Mouse (Mus musculus) heart, adult 2 months (tissue): ENCODE data around the gene Rbpj. TPM values are rescaled to one million over a fixed set of nuclear protein-coding genes. Genes with fewer than 3 reads are reported as not detected.

Source experiments
- DNase-seq, 2 experiments: peaks; one replicate each; pipeline ENCODE4 v3.0.0; 2021
- H3K27ac ChIP-seq: fragments of 200-600 bp; 2 replicates; pipeline ENCODE4 v1.8.1; 2022
- H3K27me3 ChIP-seq: fragments of 200-500 bp; 2 replicates; pipeline ENCODE4 v1.6.1; 2012; ENCODE audit warnings: mild to moderate bottlenecking, low read length, inconsistent platforms, mixed read lengths; ENCODE audit not compliant: control insufficient read depth, insufficient read depth
- H3K36me3 ChIP-seq: fragments of 200-500 bp; 2 replicates; pipeline ENCODE4 v1.6.1; 2012; ENCODE audit warnings: low read length, inconsistent platforms; ENCODE audit not compliant: control insufficient read depth, insufficient read depth
- H3K4me1 ChIP-seq: fragments of 200-500 bp; 2 replicates; pipeline ENCODE4 v1.6.1; 2011; ENCODE audit warnings: low read length; ENCODE audit not compliant: control insufficient read depth, insufficient read depth
- H3K4me3 ChIP-seq: fragments of 200-600 bp; 2 replicates; pipeline ENCODE4 v1.8.1; 2022
- H3K79me2 ChIP-seq: fragments of 200-500 bp; replicated peaks from 2 replicates; pipeline ENCODE4 v1.6.1; 2012; ENCODE audit warnings: mild to moderate bottlenecking, inconsistent platforms, low read length, moderate library complexity, mixed read lengths; ENCODE audit not compliant: control insufficient read depth, insufficient read depth
- H3K9ac ChIP-seq: fragments of 200-500 bp; 2 replicates; pipeline ENCODE4 v1.6.1; 2012; ENCODE audit warnings: low read depth, mild to moderate bottlenecking, control low read depth, inconsistent platforms, low read length, mixed read lengths
- CTCF ChIP-seq: fragments of 200-600 bp; IDR thresholded peaks from 2 replicates; pipeline ENCODE4 v1.8.1; 2022; ENCODE audit warnings: antibody characterized with exemption, mild to moderate bottlenecking, moderate library complexity
- EP300 ChIP-seq: fragments of 200-500 bp; IDR thresholded peaks from 2 replicates; pipeline ENCODE4 v1.6.1; 2011; ENCODE audit warnings: low read depth, low read length, control low read depth; ENCODE audit not compliant: insufficient read depth
- POLR2A ChIP-seq: fragments of 200-500 bp; IDR thresholded peaks from 2 replicates; pipeline ENCODE4 v1.6.1; 2011; ENCODE audit warnings: mild to moderate bottlenecking, low read depth, low read length, control low read depth; ENCODE audit not compliant: insufficient read depth
- WGBS: fragments of 180-500 bp; shearing (Covaris S2); methylation state at CpG from one replicate; pipeline ENCODE4 v1.1.7; 2018; 5-methylcytosine and 5-hydroxymethylcytosine counted together
- intact Hi-C: fragments of 180-260 bp; cut with DNase I; formaldehyde crosslinking; loops from one replicate; pipeline ENCODE4 v1.15.1; 2025
- polyA plus RNA-seq: library from polyadenylated mRNA; depleted of rRNA; stranded (reverse); fragments of >200 nt; gene quantifications from 2 replicates; pipeline ENCODE4 v1.2.3, GENCODE M21; 2012
- total RNA-seq, 2 experiments: library from RNA; stranded (reverse); gene quantifications; 2 replicates each; pipeline ENCODE4 v1.2.3; 2021

Gene Rbpj
- total and polyA plus RNA-seq, 3 experiments: 13.5 to 29.6 (median 22.1) TPM

- no peak for TF ChIP-seq CTCF
- no peak for TF ChIP-seq EP300
- no peak for TF ChIP-seq POLR2A
- no peak overlapping the region for H3K4me3 ChIP-seq
- no peaks in the 10 kb centered on the region for H3K4me1 ChIP-seq
- H3K27me3 ChIP-seq: no peaks in the 10 kb centered on the region
- H3K36me3 ChIP-seq: no peaks in the 10 kb centered on the region
- no peaks in the 10 kb centered on the region for H3K79me2 ChIP-seq
- intact Hi-C loops: loop anchor here (10.0 kb wide), 1 partner anchor 430 kb away; no protein-coding TSS in a partner anchor
- no peak for DNase-seq
- no peak overlapping the region for H3K9ac ChIP-seq
- no peak overlapping the region for H3K27ac ChIP-seq
- 83% methylated on average over 1 of the region's 1 CpGs for WGBS
Measured at GRCm38 (mm10) chr5:53684417-53684816, 218.5 kb downstream of the Rbpj start.

- 69% methylated on average over 4 of the region's 4 CpGs for WGBS
- no peak for DNase-seq
- H3K27me3 ChIP-seq: no peaks in the 10 kb centered on the region
- no peaks in the 10 kb centered on the region for H3K4me1 ChIP-seq
- TF ChIP-seq CTCF (no peak), EP300 (no peak), POLR2A (no peak)
- no peak overlapping the region for H3K4me3 ChIP-seq
- H3K27ac ChIP-seq: no peak overlapping the region
- no peak overlapping the region for H3K9ac ChIP-seq
- H3K79me2 ChIP-seq: no peaks in the 10 kb centered on the region
- intact Hi-C loops: loop anchor here (10.0 kb wide), 1 partner anchor 429 kb away; no protein-coding TSS in a partner anchor
- H3K36me3 ChIP-seq: no peaks in the 10 kb centered on the region
Measured at GRCm38 (mm10) chr5:53685623-53686022, 219.7 kb downstream of the Rbpj start.

DNA sequence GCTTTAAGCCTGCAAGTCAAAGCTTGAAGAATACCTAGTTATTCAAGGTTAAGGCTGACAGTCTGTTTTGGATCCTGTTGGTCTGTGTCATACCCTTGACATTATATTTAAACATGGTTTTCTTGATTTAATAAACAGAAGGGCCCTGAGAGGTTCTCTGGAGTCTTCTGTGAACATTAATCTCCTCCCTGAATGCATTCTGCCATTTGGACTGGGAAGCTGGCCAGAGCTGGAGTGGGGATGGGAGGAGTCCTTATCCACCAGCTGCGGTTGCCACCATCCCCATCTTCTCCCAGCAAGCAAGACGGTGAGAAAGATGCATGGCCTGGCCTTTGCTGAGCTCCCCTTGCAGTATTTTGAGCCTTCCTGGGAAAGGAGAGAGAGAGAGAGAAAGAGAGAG lies 220.4 kb downstream of the Rbpj start:
- Histone ChIP-seq H3K9ac (no peak overlapping the region), H3K27ac (no peak overlapping the region), H3K27me3 (no peaks in the 10 kb centered on the region), H3K79me2 (no peaks in the 10 kb centered on the region), H3K36me3 (no peaks in the 10 kb centered on the region), H3K4me1 (no peaks in the 10 kb centered on the region), H3K4me3 (no peak overlapping the region)
- TF ChIP-seq CTCF (no peak), POLR2A (no peak), EP300 (no peak)
- WGBS: 57% methylated on average over 2 of the region's 2 CpGs
- intact Hi-C loops: loop anchor here (10.0 kb wide), 1 partner anchor 428 kb away; no protein-coding TSS in a partner anchor
- no peak for DNase-seq

- Histone ChIP-seq H3K27ac (no peak overlapping the region), H3K9ac (no peak overlapping the region), H3K4me3 (no peak overlapping the region), H3K4me1 (peaks cover 3% of the 10 kb centered on the region), H3K36me3 (no peaks in the 10 kb centered on the region), H3K27me3 (no peaks in the 10 kb centered on the region), H3K79me2 (no peaks in the 10 kb centered on the region)
- no peak for DNase-seq
- no peak for TF ChIP-seq CTCF
- TF ChIP-seq EP300: no peak
- TF ChIP-seq POLR2A: no peak
- intact Hi-C loops: loop anchor here (10.0 kb wide), 1 partner anchor 426 kb away; no protein-coding TSS in a partner anchor
- WGBS: 79% methylated on average over 7 of the region's 7 CpGs
Measured at GRCm38 (mm10) chr5:53688326-53688725, 222.4 kb downstream of the Rbpj start.

DNA sequence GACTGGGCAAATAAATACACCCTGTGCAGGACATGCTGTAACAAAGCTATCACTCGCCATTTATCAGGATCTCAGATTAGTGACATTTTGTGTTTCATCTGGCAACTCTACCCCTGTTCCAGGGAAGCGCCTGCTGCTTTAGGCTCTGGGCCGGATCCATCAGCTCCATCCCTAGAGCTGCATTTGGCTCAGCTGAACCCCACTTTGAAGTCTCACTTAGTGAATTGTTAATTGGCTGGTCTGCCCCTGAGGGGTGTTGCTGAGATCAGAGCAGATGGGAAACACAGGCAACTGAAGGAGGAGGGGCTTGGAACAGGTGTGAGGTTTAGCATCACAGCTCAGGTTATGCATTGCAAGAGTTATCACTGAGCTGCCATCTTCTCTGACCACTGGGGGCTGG lies 225.6 kb downstream of the Rbpj start:
- H3K4me1 ChIP-seq: peaks cover 3% of the 10 kb centered on the region
- no peaks in the 10 kb centered on the region for H3K27me3 ChIP-seq
- no peak overlapping the region for H3K27ac ChIP-seq
- H3K36me3 ChIP-seq: no peaks in the 10 kb centered on the region
- TF ChIP-seq EP300: no peak
- no peak for TF ChIP-seq CTCF
- no peak for TF ChIP-seq POLR2A
- H3K9ac ChIP-seq: no peak overlapping the region
- DNase-seq: no peak
- WGBS: 65% methylated on average over 3 of the region's 3 CpGs
- H3K79me2 ChIP-seq: no peaks in the 10 kb centered on the region
- H3K4me3 ChIP-seq: no peak overlapping the region
- intact Hi-C loops: no loop called here

GRCm38 (mm10) chr5:53692100-53692499 lies 226.1 kb downstream of the Rbpj start:
- Histone ChIP-seq H3K27me3 (no peaks in the 10 kb centered on the region), H3K4me3 (no peak overlapping the region), H3K4me1 (peaks cover 3% of the 10 kb centered on the region), H3K79me2 (no peaks in the 10 kb centered on the region), H3K36me3 (no peaks in the 10 kb centered on the region), H3K9ac (no peak overlapping the region), H3K27ac (no peak overlapping the region)
- intact Hi-C loops: no loop called here
- DNase-seq: no peak
- WGBS: 50% methylated on average over 8 of the region's 8 CpGs
- TF ChIP-seq CTCF (no peak), POLR2A (no peak)
